Mouse (Mus musculus) heart, adult 2 months (tissue): ENCODE measurements at regions not wholly inside any gene's neighbourhood (a gene's known extent, or its start where the extent isn't known, plus 50 kb on each side); places are given as distances from the start of the nearest gene placed in this dataset.

Experiments used
- CTCF ChIP-seq: fragments of 200-600 bp; IDR thresholded peaks from 2 replicates; pipeline ENCODE4 v1.8.1; 2022; ENCODE audit warnings: antibody characterized with exemption, mild to moderate bottlenecking, moderate library complexity
- EP300 ChIP-seq: fragments of 200-500 bp; IDR thresholded peaks from 2 replicates; pipeline ENCODE4 v1.6.1; 2011; ENCODE audit warnings: low read depth, low read length, control low read depth; ENCODE audit not compliant: insufficient read depth
- POLR2A ChIP-seq: fragments of 200-500 bp; IDR thresholded peaks from 2 replicates; pipeline ENCODE4 v1.6.1; 2011; ENCODE audit warnings: mild to moderate bottlenecking, low read depth, low read length, control low read depth; ENCODE audit not compliant: insufficient read depth

- TF ChIP-seq CTCF = no peak
- TF ChIP-seq POLR2A = no peak
- TF ChIP-seq EP300 = no peak
Measured at GRCm38 (mm10) chr10:66640890-66641847, 454.8 kb upstream of the Jmjd1c start.
